8 mouse cellular contexts compared by ENCODE assay signal in genomic region chr2:144011080-144011551, GRCm38 (mm10). TPM values are rescaled to one million over a fixed set of nuclear protein-coding genes. Genes with fewer than 3 reads are reported as not detected.
DNase-seq lines count a peak whose midpoint lies in the region; ATAC-seq and TF ChIP-seq lines count a peak whose summit lies in the region.

Gene Rrbp1 (minus strand): TSS chr2:144011263.

- peak; percentile 94 for ATAC-seq in G1E (ENCODE audit: extremely low read depth, insufficient number of reproducible peaks, low FRiP score, poor library complexity, severe bottlenecking)
- ATAC-seq in forebrain, embryonic 16.5 days = peak; percentile 99
- peak; percentile 98 for ATAC-seq in lung, embryonic 14.5 days (ENCODE audit: insufficient read depth)

- peaks cover 20% of the 10 kb centered on the region for H3K4me1 ChIP-seq in G1E (ENCODE audit: insufficient read depth, low read depth, low read length)
- H3K4me1 ChIP-seq in forebrain, embryonic 16.5 days (replicated peaks; ENCODE audit: control insufficient read depth, insufficient read depth, low read length) = peaks cover 11% of the 10 kb centered on the region
- H3K4me1 ChIP-seq in lung, embryonic 14.5 days (ENCODE audit: insufficient read depth) = peaks cover 8% of the 10 kb centered on the region; the same call in 1 of the 2 replicates
- H3K4me1 ChIP-seq in olfactory bulb, adult 2 months (ENCODE audit: control insufficient read depth, insufficient read depth, low read length) = peaks cover 9% of the 10 kb centered on the region
- peaks cover 10% of the 10 kb centered on the region for H3K4me1 ChIP-seq in thymus, adult 2 months (replicated peaks; ENCODE audit: control insufficient read depth, insufficient read depth, low read length)

- H3K9ac ChIP-seq in forebrain, embryonic 16.5 days (replicated peaks; ENCODE audit: low read depth, low read length) = peak within 1 kb of the TSS; percentile 76
- H3K9ac ChIP-seq in lung, embryonic 14.5 days = peak within 1 kb of the TSS; percentile 97

- intact Hi-C loops in heart, postnatal 36 days (cut with DNase I) = loop anchor here (1.0 to 5.0 kb wide), 5 partner anchors 76 to 261 kb away; partner anchors contain the start of genes Dstn, Mgme1 and Snx5

- under 1% methylated on average over 47 of the region's 53 CpGs for WGBS in forebrain, embryonic 16.5 days
- under 1% methylated on average over 38 of the region's 53 CpGs for WGBS in lung, embryonic 14.5 days
- 1% methylated on average over 53 of the region's 53 CpGs for WGBS in olfactory bulb, adult 2 months
- WGBS in thymus, adult 2 months = under 1% methylated on average over 53 of the region's 53 CpGs

- H3K4me3 ChIP-seq in G1E (ENCODE audit: low read depth, low read length) = peak within 1 kb of the TSS; percentile 91
- H3K4me3 ChIP-seq in forebrain, embryonic 16.5 days (replicated peaks; ENCODE audit: low read length) = peak within 1 kb of the TSS; percentile 91
- H3K4me3 ChIP-seq in layer of hippocampus, adult 2 months = peak within 1 kb of the TSS; percentile 71
- peak within 1 kb of the TSS; percentile 94 for H3K4me3 ChIP-seq in lung, embryonic 14.5 days (ENCODE audit: low read depth, low read length)
- H3K4me3 ChIP-seq in olfactory bulb, adult 2 months (ENCODE audit: insufficient read depth, low read depth, low read length) = peak within 1 kb of the TSS; percentile 85
- H3K4me3 ChIP-seq in thymus, adult 2 months (ENCODE audit: control insufficient read depth, insufficient read depth, low read length) = peak within 1 kb of the TSS; percentile 63

- peak within 1 kb of the TSS; percentile 80 for H3K27ac ChIP-seq in forebrain, embryonic 16.5 days (ENCODE audit: low read length)
- H3K27ac ChIP-seq in layer of hippocampus, adult 2 months = peak within 1 kb of the TSS; percentile 90
- peak within 1 kb of the TSS; percentile 98 for H3K27ac ChIP-seq in lung, embryonic 14.5 days (ENCODE audit: low read depth)
- peak within 1 kb of the TSS; percentile 65; the same call in 1 of the 2 replicates for H3K27ac ChIP-seq in olfactory bulb, adult 2 months (ENCODE audit: insufficient read depth, low read depth, low read length)
- H3K27ac ChIP-seq in thymus, adult 2 months (ENCODE audit: control insufficient read depth, insufficient read depth, low read length) = no peak within 1 kb of the TSS

- H3K36me3 ChIP-seq in G1E (replicated peaks) = peaks cover 18% of the 10 kb centered on the region
- H3K36me3 ChIP-seq in forebrain, embryonic 16.5 days (ENCODE audit: control insufficient read depth, insufficient read depth) = no peaks in the 10 kb centered on the region
- peaks cover 18% of the 10 kb centered on the region for H3K36me3 ChIP-seq in lung, embryonic 14.5 days (ENCODE audit: insufficient read depth)
- no peaks in the 10 kb centered on the region for H3K36me3 ChIP-seq in thymus, adult 2 months (ENCODE audit: control insufficient read depth, insufficient read depth, low read length)

- DNase-seq in G1E (ENCODE audit: low spot score) = peak; percentile 98
- peak; percentile 98 for DNase-seq in cerebellum, adult 18-20 months
- DNase-seq in heart, postnatal 36 days = peak; percentile 97
- DNase-seq in layer of hippocampus, adult 2 months (ENCODE audit: low spot score in 2 of 2) = peak; percentile 98 to 99
- DNase-seq in lung, embryonic 14.5 days = peak; percentile 98
- DNase-seq in thymus, adult 2 months = peak; percentile 97

- H3K9me3 ChIP-seq in G1E (replicated peaks) = no peaks in the 10 kb centered on the region
- H3K9me3 ChIP-seq in forebrain, embryonic 16.5 days (ENCODE audit: control insufficient read depth, low read length) = no peaks in the 10 kb centered on the region
- H3K9me3 ChIP-seq in lung, embryonic 14.5 days (ENCODE audit: low read depth, low read length) = no peaks in the 10 kb centered on the region

- TF ChIP-seq POLR2A in olfactory bulb, adult 2 months (IDR thresholded peaks at IDR 0.05; ENCODE audit: insufficient read depth, low read depth, low read length) = peak; percentile 53
- peak; percentile 50; the same call in 1 of the 2 replicates for TF ChIP-seq POLR2A in thymus, adult 2 months (IDR thresholded peaks at IDR 0.05; ENCODE audit: control insufficient read depth, extremely low read depth, insufficient read depth, low read length, poor library complexity)

- H3K4me2 ChIP-seq in forebrain, embryonic 16.5 days (ENCODE audit: low read length) = peak within 1 kb of the TSS; percentile 71
- H3K4me2 ChIP-seq in lung, embryonic 14.5 days = peak within 1 kb of the TSS; percentile 82

- TF ChIP-seq CTCF in G1E (IDR thresholded peaks at IDR 0.05; ENCODE audit: low read depth, low read length) = no peak
- no peak for TF ChIP-seq CTCF in layer of hippocampus, adult 2 months (conservative IDR thresholded peaks at IDR 0.05)
- TF ChIP-seq CTCF in lung, embryonic 14.5 days (IDR thresholded peaks at IDR 0.05; ENCODE audit: low read depth) = no peak
- TF ChIP-seq CTCF in olfactory bulb, adult 2 months (IDR thresholded peaks at IDR 0.05; ENCODE audit: insufficient read depth, low read depth, low read length) = no peak
- no peak for TF ChIP-seq CTCF in thymus, adult 2 months (IDR thresholded peaks at IDR 0.05; ENCODE audit: borderline replicate concordance, control insufficient read depth, extremely low read depth, insufficient read depth, low read length, poor library complexity)

- H3K27me3 ChIP-seq in G1E (ENCODE audit: insufficient read depth, low read length) = peaks cover 12% of the 10 kb centered on the region; the same call in 1 of the 2 replicates
- no peaks in the 10 kb centered on the region; the same call in 1 of the 2 replicates for H3K27me3 ChIP-seq in forebrain, embryonic 16.5 days (replicated peaks; ENCODE audit: control insufficient read depth, insufficient read depth, low read length)
- no peaks in the 10 kb centered on the region for H3K27me3 ChIP-seq in lung, embryonic 14.5 days (ENCODE audit: insufficient read depth, low read length)
- H3K27me3 ChIP-seq in thymus, adult 2 months (ENCODE audit: control insufficient read depth, insufficient read depth, low read length) = no peaks in the 10 kb centered on the region

RNA-seq across cellular contexts. Expression of gene Rrbp1, which starts in this region (rescaled TPM):
- total RNA-seq in G1E (2014; fragmentation: Nextera tagmentation) (85.3 and 86.1 TPM in 2 replicates), G1E (2017) (31.3 and 39.7 TPM in 2 replicates)
- polyA plus RNA-seq in G1E (2012) = 70.6 and 71.2 TPM in 2 replicates
- 19.8 and 20.8 TPM in 2 replicates for polyA plus RNA-seq in forebrain, embryonic 16.5 days (2015; fragmentation: Nextera tagmentation; extraction: Ambion mirVana)
- total RNA-seq in heart, postnatal 36 days (2021) = 100 to 1,000 TPM; 101 to 113 TPM
- total RNA-seq in layer of hippocampus, adult 2 months (2021) = 10 to 100 TPM; 52.6 to 56.3 TPM
- 88.8 and 91.8 TPM in 2 replicates for polyA plus RNA-seq in lung, embryonic 14.5 days (2014; fragmentation: Nextera tagmentation; extraction: Ambion mirVana)
- polyA plus RNA-seq in olfactory bulb, adult 2 months (2012; ENCODE audit: insufficient read depth, insufficient read length, low replicate concordance, missing spikeins) = 180 TPM in 1 of 2 replicates, not detected in the other
- polyA plus RNA-seq in thymus, adult 2 months (2012; rRNA removed) = 28.7 and 33.8 TPM in 2 replicates
